ENCODE assay signal across 8 mouse cellular contexts in the genomic region with DNA sequence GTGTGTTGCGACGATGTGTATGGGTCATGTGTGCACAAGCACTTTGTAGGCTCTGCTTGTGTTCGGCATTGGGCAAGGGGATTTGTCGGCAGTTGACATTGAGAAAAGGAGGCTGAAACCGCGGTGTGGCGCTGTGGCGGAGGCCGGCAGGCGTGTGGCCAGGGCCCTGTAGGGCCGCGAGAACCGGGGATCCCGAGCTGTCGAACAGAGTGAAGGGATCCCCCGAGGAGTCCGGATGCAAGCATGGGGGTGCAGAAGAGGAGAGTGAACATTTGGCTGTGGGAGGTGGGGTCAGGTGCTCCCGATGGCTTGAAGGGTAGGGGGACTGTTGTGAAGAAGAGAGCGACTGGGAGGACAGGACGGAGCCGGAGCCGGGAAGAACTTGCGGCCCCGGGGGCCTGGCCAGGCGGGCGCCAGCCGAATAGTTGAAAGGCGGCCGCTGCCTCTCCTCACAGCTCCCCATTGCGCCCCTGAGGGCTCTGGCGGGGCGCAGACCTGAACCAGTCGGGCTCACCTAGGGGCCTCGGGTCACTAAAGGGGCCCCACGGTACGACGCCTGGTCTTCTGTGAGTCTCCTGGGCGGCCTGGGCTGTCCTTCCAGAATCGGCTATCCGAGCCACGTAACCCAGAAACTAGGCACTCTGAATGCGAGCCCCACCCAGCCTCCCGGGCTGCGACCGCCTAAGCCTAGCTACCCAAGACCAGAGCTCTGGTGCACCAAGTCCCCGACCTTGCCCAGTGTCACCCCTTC. TPM values are rescaled to one million over a fixed set of nuclear protein-coding genes. Genes with fewer than 3 reads are reported as not detected.
DNase-seq lines count a peak whose midpoint lies in the region; ATAC-seq and TF ChIP-seq lines count a peak whose summit lies in the region.

No protein-coding gene starts in this region.

- H3K4me1 ChIP-seq in kidney, embryonic 14.5 days (ENCODE audit: control insufficient read depth, insufficient read depth, low read length), result no peaks in the 10 kb centered on the region
- peaks cover 3% of the 10 kb centered on the region; the same call in 1 of the 2 replicates for H3K4me1 ChIP-seq in hindbrain, postnatal 0 days (ENCODE audit: insufficient read depth, low read length)
- H3K4me1 ChIP-seq in midbrain, embryonic 11.5 days (ENCODE audit: control insufficient read depth, insufficient read depth, low read length), result peaks cover 4% of the 10 kb centered on the region; the same call in 1 of the 2 replicates

- no peaks in the 10 kb centered on the region for H3K36me3 ChIP-seq in kidney, embryonic 14.5 days (ENCODE audit: control insufficient read depth, insufficient read depth, low read length)
- no peaks in the 10 kb centered on the region for H3K36me3 ChIP-seq in hindbrain, postnatal 0 days (ENCODE audit: insufficient read depth, low read length)
- no peaks in the 10 kb centered on the region for H3K36me3 ChIP-seq in midbrain, embryonic 11.5 days (ENCODE audit: control insufficient read depth, insufficient read depth, low read length)

- no peak overlapping the region for H3K9ac ChIP-seq in kidney, embryonic 14.5 days (ENCODE audit: low read depth, low read length)
- no peak overlapping the region for H3K9ac ChIP-seq in hindbrain, postnatal 0 days (replicated peaks; ENCODE audit: low read length)
- 0 out of 2 replicates have a peak overlapping the region, but pooled peaks have one; percentile 24 for H3K9ac ChIP-seq in midbrain, embryonic 11.5 days (ENCODE audit: low read length)

- TF ChIP-seq CTCF in hindbrain, postnatal 0 days (IDR thresholded peaks at IDR 0.05; ENCODE audit: low read depth), result peak; percentile 77

- H3K4me2 ChIP-seq in kidney, embryonic 14.5 days (replicated peaks; ENCODE audit: low read depth, low read length), result peak overlapping the region; percentile 10; the same call in 1 of the 2 replicates
- peak overlapping the region; percentile 28; the same call in 1 of the 2 replicates for H3K4me2 ChIP-seq in hindbrain, postnatal 0 days (ENCODE audit: low read depth, low read length)
- H3K4me2 ChIP-seq in midbrain, embryonic 11.5 days, result peak overlapping the region; percentile 41

- no peaks in the 10 kb centered on the region for H3K9me3 ChIP-seq in kidney, embryonic 14.5 days (ENCODE audit: control insufficient read depth, low read length)
- no peaks in the 10 kb centered on the region for H3K9me3 ChIP-seq in hindbrain, postnatal 0 days (ENCODE audit: low read length)
- no peaks in the 10 kb centered on the region for H3K9me3 ChIP-seq in midbrain, embryonic 11.5 days (ENCODE audit: control insufficient read depth, low read length)

- WGBS in kidney, embryonic 14.5 days, result 1% methylated on average over 46 of the region's 46 CpGs
- 1% methylated on average over 46 of the region's 46 CpGs for WGBS in hindbrain, postnatal 0 days
- WGBS in midbrain, embryonic 11.5 days, result under 1% methylated on average over 46 of the region's 46 CpGs

- peaks cover 91% of the 10 kb centered on the region for H3K27me3 ChIP-seq in kidney, embryonic 14.5 days (ENCODE audit: control insufficient read depth, insufficient read depth, low read length)
- peaks cover 78% of the 10 kb centered on the region for H3K27me3 ChIP-seq in hindbrain, postnatal 0 days (ENCODE audit: insufficient read depth, low read length)
- H3K27me3 ChIP-seq in midbrain, embryonic 11.5 days (ENCODE audit: control insufficient read depth, insufficient read depth, low read length), result peaks cover 80% of the 10 kb centered on the region

- H3K4me3 ChIP-seq in kidney, embryonic 14.5 days (ENCODE audit: low read length), result peak overlapping the region; percentile 19
- H3K4me3 ChIP-seq in hindbrain, postnatal 0 days (ENCODE audit: low read length), result peak overlapping the region; percentile 10
- H3K4me3 ChIP-seq in midbrain, embryonic 11.5 days (ENCODE audit: low read depth, low read length), result peak overlapping the region; percentile 9; the same call in 1 of the 2 replicates

- H3K27ac ChIP-seq in kidney, embryonic 14.5 days (ENCODE audit: low read depth, low read length), result no peak overlapping the region
- no peak overlapping the region for H3K27ac ChIP-seq in hindbrain, postnatal 0 days
- H3K27ac ChIP-seq in midbrain, embryonic 11.5 days (ENCODE audit: low read depth, low read length), result no peak overlapping the region

- no peak for DNase-seq in kidney, adult 9 months
- peak; percentile 51 for DNase-seq in adrenal gland, postnatal 36 days
- DNase-seq in gastrocnemius, postnatal 10 days, result peak; percentile 68
- peak; percentile 68 for DNase-seq in hindbrain, postnatal 0 days (ENCODE audit: low spot score)
- DNase-seq in midbrain, embryonic 11.5 days (ENCODE audit: low spot score, missing footprints), result peak; percentile 96
- no peak for DNase-seq in layer of hippocampus, postnatal 25 days (ENCODE audit: extremely low spot score in 1 of 2, low spot score in 1 of 2)

- ATAC-seq in kidney, embryonic 14.5 days (ENCODE audit: low FRiP score, low TSS enrichment), result peak; percentile 59
- ATAC-seq in hindbrain, postnatal 0 days, result peak; percentile 71
- ATAC-seq in midbrain, embryonic 11.5 days (ENCODE audit: low FRiP score), result peak; percentile 80
- ATAC-seq in megakaryocyte progenitor cell, adult 5-6 weeks (replicated peaks; ENCODE audit: poor library complexity), result no peak

RNA-seq across cellular contexts. Expression of gene Msx1, which starts 7.3 kb away (rescaled TPM):
- polyA plus RNA-seq in kidney, embryonic 14.5 days (2014; fragmentation: Nextera tagmentation; extraction: Ambion mirVana), result 2.6 and 3.1 TPM in 2 replicates
- 1 to 10 TPM; 1.2 to 3.0 TPM for total RNA-seq in adrenal gland, postnatal 36 days (2021)
- 1 to 10 TPM; 4.1 to 4.4 TPM for total RNA-seq in gastrocnemius, postnatal 10 days (2021)
- total RNA-seq in hindbrain, postnatal 0 days (2014; rRNA removed), result 14.8 and 20.6 TPM in 2 replicates
- polyA plus RNA-seq in hindbrain, postnatal 0 days (2015; fragmentation: Nextera tagmentation; extraction: Ambion mirVana), result 26.2 and 28.0 TPM in 2 replicates
- 89.8 and 104 TPM in 2 replicates for polyA plus RNA-seq in midbrain, embryonic 11.5 days (2014; fragmentation: Nextera tagmentation; extraction: Ambion mirVana)
- total RNA-seq in megakaryocyte progenitor cell, adult 5-6 weeks (2015), result 0.07 TPM in 1 of 2 replicates, not detected in the other
- total RNA-seq in megakaryocyte progenitor cell, adult 5-6 weeks (2017), result not detected in 2 replicates
- total RNA-seq in layer of hippocampus, postnatal 25 days (2021), result 1 to 10 TPM; 5.3 to 5.9 TPM

Comparison
In these comparisons a context has a peak if more than half of its experiments do, and no peak if none do; other contexts are left out.
1. DNase-seq: peak in adrenal gland, postnatal 36 days (2 of 2), gastrocnemius, postnatal 10 days (single experiment), hindbrain, postnatal 0 days (single experiment) and midbrain, embryonic 11.5 days (single experiment); none in kidney, adult 9 months (single experiment) and layer of hippocampus, postnatal 25 days (0 of 2).
2. Peak in every context shown above with its lines, with median percentiles within 50 percentile points of each other: H3K4me2 ChIP-seq and H3K4me3 ChIP-seq.